Mouse (Mus musculus) adrenal gland, adult 18-20 months (tissue): ENCODE measurements around the gene A930017K11Rik. TPM values are rescaled to one million over a fixed set of nuclear protein-coding genes. Genes with fewer than 3 reads are reported as not detected.

Experiments
- DNase-seq, 2 experiments: peaks; one replicate each; pipeline ENCODE4 v3.0.0; 2021 to 2022; ENCODE audit warnings: low spot score in 2 of 2
- total RNA-seq, 2 experiments: library from RNA; stranded (reverse); gene quantifications; 1 replicate in 1 of 2; 2 replicates in 1 of 2; pipeline ENCODE4 v1.2.3; 2021

A930017K11Rik gene
- total RNA-seq, 2 experiments from 2014 or later = not detected

DNA sequence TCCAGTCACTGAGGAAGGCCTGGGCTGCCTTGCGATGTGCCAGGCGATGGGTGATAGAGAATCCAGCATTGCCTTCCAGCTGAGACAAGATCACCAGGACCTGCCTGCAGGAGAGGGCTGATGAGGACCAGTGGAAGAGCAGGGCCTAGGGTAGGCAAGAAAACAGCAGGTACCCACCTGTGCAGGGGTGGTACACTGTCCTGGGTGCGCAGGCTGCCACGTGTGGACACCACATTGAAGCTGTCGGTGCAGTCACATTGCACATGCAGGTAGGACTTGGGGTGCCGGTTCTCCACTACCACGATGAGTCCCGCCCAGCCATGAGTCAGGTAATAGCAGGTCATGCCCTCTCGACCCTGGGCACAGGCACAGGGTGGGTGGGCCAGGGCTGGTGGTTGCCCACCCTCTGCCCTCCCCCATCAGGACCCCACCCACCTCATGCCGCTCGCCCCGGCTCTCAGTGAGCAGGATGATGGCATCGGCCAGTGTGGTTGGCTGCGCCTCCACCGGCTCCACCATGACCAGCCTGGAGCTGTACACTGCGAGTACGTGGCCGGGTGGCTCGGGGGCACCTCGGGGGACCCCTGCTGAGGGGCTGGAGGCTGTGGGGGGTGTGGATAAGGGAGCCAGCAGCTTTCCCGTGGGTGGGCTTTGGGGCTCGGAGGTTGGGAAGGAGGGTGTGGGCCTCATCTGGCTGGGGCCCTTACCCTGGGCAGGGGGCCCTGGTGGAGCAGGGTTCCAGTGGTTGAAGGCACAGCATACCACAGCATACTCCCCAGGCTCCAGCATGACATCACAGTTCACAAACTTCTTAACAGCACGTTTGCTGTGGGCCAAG, 7.5 kb upstream of the A930017K11Rik start:
- DNase-seq = no peak

DNA sequence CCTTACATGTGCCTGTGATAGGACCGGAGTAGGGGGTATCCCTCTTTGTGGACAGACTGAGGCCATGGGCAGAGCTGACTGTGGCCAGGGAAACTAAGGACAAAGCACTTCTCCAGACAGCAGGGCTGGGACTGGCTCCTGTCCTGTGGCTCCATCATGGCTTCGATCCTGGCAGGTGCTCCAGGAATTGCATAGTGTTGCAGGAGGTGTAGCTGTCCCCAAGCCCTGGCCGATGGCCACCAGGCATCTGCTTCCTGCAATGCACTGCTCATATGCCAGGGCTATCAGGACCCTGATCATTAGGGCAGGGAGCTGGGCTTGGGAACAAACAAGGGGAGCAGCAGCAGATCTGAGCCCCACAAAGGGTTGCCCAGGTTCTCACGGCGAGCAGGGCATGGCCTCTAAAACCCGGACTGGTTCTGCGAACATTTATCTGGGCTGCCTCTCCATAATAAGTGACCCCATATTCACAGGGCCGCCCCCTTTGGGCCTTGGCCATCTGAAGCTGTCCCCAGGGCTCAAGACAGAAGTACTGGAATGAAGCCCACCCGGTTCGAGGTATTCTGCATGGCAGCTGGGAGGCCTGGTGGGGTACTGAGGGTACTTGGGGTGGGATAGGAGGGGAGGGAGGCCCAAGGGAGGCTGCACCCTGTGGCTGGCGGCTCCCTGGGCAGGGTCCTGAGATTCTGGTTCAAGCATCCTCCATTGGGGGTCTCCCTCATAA, 6.6 kb upstream of the A930017K11Rik start:
- DNase-seq = no peak

DNA sequence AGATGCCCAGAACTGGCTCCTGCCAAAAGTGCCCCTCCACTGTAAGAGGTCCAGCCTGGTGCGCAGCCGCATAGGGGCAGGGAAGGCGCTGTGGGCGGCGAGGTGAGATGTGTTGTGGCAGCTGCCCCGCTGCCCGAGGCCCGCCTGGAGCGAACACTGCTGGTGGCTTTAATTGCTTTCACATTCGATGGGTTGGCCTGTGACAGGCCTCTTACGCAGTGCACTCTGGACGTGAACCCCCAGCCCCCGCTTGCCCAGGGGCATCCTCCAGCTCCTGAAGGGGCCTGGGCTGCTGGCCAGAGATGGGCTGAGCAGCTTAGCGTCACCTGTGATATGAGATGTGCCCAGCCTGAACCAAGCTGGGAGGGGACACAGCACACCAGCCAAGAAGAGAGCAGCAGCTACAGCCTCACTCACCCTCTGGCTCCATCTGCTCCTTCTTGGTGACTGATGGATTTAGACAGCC, 5.3 kb upstream of the A930017K11Rik start:
- no peak for DNase-seq

DNA sequence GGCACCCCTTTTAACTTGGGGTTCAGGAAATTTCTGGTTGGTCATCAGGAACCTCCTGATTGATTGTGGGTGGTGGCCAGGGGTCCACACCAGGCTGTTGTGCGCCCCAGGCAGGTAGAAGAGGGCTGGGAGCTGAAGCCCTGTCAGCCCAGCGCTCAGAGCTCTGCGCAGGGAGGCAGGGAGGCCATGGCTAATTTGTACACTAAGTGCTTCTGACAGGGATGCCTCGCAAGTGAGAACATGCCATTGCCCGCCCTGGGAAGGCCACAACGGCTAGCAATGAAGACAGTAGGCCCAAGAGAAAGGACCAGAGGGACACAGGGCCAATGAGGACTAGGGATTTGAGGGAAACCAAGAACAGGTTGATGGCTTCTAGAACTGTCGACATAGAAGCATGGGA, 4.3 kb upstream of the A930017K11Rik start:
- DNase-seq = no peak

DNA sequence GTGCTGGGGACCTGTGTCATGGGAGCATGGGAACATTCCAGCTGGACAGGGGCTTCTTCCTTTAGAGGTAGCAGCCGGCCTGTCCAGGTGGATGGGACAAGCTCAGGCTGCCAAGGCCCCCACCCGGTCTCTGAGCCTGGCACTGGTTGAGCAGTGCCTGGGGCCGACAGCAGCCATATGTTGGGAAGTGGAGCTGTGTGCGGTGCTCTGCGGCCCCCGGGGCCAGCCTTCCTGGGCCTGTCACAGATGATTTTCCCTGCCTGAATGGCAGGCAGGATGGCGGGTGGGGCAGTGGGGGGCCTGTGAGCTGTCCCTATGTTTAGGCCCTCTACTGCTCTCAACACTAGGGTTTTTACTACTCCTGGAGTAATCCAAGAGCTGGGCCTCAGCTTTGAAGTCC, 3.8 kb upstream of the A930017K11Rik start:
- no peak for DNase-seq

DNA sequence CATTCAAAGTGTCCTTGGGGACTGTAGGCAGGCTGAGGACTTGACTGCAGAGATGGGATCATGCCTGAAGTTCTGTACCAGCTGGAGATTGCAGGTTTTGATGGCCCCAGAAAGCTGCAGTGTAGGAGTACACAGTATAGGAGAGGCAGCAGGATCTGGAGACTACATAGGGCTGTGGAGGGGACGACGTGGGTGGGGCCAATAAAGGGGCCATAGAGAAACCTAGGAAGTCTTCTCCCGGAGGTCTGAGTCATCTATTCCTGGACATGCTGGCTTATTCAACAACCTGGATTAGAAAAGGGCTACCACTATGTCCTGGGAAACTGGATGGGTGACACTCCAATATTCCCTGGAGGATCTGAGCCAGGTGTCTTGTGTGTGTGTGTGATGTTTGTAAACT, 3.4 kb upstream of the A930017K11Rik start:
- no peak for DNase-seq

DNA sequence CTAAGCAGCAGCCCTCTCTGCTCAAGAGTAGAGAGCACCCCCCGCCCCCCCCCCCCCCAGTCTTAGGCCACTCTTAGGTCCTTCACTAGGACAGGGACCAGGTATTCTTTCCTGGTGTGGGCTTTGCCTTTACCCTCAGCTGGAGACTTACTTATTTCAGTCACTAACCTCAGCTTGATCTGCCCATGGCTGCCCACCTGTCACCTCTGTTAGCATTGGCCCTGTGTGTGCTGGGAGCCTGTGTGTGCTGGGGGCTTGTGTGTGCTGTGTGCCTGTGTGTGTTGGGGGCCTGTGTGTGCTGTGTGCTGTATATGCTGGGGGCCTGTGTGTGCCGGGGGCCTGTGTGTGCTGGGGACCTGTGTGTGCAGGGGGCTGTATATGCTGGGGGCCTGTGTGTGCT, 2.3 kb upstream of the A930017K11Rik start:
- DNase-seq = no peak

DNA sequence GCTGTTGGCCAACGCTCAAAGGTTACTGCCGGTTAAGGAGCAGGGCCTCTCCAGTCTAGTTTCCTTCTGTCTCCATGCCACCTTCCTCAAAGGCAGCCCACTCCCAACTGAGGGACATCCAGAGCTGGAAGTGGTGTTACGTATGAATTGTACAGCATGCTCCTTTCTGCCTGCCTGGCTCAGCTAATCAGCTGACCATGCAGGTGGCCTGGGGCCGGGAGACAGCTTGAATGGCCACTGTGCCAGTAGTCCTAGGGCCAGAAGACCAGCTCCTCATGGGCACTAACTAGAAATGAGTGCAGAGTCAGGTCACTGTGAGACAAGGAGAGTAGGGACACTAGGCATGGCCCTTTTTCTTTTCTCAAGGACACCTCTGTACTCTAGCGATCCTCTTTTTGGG, 796 bp upstream of the A930017K11Rik start:
- DNase-seq = no peak

DNA sequence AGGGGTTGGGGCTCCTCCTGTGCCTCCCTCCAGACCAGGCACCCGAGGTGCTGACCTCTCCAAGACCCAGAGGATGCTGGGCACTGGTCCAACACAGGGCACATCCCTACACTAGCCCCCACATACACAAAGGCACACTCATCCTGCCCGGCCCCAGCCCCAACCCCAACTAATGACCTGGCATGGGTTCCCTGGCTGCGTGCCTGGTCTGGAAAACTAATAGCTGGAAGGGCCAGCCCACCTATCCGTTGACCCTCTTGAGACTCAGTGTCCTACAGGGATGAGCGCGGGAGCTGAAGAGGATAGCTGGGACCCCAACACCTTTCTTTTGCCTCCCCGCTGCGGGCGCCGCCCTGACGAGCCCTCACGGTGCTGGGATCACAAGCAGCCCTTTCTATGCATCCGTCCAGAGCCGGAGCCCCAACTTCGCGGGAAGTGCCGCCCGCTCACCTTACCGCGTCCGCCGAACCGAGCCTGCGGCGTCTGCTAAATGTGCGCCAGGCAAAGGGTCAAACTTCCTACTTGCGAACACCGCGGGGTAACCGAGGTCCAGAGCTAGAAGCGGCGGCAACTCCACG, 1.1 kb downstream of the A930017K11Rik start:
- no peak for DNase-seq

DNA sequence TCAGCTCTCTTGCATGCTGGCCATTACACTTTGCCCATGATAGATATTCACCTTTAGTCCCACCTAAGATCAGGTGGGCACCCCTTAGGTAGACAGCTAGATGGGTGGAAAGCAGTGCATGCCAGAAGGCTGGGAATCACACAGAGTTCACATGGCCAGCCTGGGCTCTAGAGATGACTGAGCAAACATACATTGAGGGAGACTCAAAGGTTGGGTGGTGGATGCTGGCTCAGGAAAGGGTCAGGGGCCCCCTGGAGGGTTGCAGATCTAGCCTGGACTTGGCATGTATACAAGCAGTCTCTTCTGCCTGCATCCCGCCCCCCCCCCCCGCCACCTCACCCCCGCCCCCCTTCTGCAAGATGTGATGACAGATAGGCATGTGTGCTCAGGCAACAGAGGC, 1.7 kb downstream of the A930017K11Rik start:
- no peak for DNase-seq

DNA sequence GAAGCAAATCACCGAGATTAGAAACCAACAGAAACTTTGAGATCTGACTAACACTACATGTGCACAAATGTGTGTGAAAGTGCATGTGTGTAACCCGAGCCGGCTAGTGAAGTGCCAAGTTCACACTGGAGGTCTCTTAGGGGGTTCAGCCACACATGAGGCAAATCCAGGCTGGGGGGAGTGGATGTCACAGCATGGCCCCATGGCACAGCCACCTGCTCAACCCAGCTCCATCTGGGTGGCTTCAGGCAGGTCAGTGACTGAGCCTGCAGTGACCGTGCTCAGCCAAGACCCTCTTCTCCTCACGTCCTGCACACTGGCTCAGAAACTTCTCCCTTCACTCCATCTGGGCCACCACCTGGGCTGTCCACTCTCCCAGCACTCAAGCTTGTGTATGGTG, 2.4 kb downstream of the A930017K11Rik start:
- DNase-seq = no peak

DNA sequence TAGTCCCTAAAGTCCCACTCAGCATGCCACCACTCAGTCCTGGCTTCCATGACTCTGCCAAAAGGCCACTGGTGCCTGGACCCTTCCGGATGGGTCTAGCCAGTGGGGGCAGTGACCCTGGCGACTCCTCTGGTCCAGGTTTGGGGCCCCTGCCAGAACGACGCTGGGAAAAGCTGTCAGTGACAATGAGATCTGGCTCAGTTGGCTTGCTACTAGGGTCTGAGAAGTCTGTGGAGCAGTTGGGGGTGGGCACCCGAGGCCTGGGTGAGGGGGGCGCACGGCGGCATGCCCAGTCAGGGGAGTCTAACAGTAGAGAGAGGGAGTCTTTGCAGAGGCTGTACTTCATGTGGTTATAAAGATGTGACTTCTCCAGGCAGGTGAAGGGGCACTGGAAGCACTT, 4.3 kb downstream of the A930017K11Rik start:
- no peak for DNase-seq

DNA sequence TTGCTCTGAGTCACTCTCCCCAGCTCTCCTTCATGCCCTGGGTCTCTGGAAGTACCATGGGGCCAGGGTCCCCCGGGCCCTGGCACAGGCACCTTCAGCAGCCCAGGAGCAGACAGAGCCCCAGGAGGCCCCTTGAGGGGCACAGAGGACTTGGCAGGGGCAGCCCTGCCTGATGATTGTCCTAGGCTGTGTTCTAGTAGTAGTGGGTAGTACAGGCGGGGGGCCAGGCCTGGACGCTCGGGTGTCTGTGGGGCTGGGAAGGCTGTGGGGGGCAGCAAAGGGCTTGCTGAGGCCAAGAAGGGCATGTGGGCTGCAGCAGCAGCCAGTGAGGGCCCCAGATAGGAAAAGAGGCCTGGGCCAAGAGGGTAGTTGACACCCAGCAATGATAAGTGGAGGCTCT, 4.8 kb downstream of the A930017K11Rik start:
- DNase-seq = no peak

DNA sequence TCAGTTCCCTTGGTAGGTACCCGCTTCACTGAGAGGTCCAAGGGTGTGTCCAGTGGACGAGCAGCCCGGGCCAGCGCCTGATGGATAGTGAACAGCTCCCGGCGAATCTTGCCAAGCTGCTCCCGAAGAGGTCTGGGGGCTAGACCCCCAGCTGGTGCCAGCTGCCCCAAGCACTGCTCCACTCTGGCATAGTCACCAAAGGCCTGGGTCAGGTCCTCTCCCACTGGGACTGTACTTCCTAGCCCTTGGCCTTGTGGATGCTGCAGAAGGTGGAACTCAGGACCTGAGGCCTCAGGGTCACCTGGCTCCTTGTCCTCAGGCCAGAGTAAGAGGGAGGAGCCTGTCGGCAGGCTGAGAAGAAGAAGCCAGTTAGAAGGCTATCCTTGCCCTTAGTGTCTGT, 5.5 kb downstream of the A930017K11Rik start:
- no peak for DNase-seq

DNA sequence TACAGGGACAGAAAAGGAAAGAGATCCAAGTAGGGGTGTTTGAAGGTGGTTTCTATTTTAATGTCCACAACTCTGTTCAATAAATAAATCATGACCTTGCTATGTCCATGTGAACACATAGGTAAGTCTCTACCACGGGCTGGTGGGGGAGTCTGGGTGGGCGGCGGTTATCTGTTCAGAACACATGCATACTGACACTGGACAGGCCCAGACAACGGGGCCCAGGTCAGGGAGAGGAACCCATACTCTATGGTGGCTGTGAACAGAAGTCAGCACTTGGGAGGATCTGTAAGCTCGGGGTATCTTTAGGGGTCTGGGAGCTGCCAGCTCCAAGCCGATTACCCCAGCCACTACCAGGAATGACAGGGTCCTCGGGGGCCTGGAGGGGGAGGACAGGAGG, 6.0 kb downstream of the A930017K11Rik start:
- DNase-seq = no peak

DNA sequence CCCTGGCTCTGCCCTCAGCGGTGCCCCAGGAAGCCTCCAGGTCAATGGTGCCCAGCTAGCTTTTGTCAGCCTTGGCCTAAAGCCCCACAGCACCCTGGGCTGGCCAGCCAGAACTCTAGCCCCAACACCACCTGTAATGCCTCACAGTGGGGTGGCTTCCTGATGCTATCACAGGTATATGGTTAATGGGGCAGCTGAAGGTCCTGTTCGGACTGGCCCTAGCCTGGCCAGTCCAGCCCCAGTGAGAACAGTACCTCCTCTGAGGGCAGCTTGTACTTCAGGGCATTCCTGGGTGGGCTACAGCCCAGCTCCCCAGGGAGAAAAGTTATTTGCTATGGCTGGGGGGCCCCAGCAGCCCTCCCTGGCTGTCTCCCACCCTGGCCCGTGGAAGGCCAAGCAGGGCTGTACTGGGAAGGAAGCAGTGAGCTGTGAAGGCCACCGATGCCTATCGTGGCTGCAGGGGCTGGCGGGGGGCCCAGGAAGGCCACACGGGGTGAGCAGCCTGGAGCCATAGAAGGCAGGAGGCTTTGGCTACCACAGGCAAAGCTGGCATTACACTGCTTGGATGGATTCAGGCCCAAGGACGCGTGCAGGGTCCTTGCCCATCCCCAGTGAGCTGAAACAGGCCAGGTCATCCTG, 6.7 kb downstream of the A930017K11Rik start:
- DNase-seq = no peak

DNA sequence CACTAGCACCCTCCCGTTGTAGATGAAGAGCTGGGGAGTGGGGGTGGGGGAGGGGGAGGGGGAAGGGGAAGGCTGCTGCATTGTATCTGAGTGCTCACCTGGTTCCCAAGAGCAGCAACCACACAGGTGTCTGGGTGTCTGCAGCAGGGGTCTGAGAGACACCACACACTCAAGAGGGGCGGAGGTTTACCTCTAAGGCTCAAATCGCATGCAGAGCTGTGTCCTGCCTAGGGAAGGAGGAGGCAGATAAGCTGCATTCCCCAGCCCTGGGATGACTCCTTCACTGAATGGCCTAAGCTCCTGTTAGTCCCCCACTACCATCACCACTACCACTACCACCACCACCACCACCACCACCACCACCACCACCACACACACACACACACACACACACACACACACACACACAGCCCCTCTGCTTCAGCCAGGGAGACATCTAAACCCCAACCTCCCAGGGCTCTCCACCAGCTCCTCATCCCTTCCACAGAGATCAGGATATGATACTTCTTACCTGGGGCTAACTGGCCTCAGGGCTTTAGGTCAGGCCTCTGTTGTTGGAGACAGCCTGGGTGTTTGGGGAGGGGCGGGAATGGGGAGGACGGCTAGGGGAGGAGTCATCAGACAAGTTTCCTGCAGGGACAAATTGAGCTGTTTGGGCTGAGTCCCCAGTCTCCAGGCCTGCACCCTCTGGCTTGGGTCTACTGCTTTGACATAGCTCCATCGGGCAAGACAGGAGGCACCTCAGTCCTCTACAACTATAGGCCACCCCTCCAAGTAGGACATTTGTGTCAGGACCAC, 7.8 kb downstream of the A930017K11Rik start, which contains the start of the genes Pigq and Nhlrc4:
Gene Pigq, minus strand, starts transcription at position 571 of the 798 bp plus-strand sequence.
Gene Nhlrc4, minus strand, starts transcription at position 596 of the 798 bp plus-strand sequence.
- no peak for DNase-seq

DNA sequence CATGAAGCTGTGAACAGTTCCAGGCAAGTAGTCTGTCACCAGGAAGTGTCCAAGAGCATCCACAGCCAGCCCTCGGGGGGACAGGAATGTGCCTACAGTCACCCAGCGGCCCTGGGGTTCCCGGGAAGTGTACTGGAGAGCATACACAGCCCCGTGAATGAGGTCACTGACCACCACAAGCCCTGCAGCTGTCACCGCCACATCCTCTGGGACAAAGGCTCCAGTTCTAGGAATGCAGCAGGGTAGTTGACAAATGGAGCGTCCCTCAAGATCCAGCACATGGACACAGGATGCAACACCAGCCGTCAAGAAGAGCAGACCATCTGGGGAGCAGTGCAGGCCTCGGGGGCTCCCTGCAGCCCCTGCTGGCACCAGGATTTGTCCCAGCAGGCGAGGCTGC, 8.6 kb downstream of the A930017K11Rik start:
- no peak for DNase-seq

DNA sequence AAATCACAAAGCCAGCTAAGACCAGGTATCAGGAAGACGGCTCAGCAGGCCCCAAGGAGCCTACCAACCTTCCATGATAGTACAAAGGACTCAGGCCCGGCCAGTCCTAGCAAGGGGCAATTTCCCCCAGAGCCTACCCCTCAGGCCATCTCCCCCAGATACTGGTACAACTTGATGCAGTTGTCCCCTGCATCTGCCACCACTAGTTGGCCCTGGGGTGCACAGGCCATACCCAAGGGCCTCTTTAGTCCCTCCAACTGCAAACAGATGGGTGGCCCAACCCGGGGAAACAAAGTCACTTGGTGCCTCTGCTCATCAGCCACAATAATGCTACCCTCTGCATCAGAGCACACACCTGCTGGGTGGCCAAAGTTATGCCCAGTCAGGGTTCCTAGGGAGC, 9.1 kb downstream of the A930017K11Rik start:
- no peak for DNase-seq

DNA sequence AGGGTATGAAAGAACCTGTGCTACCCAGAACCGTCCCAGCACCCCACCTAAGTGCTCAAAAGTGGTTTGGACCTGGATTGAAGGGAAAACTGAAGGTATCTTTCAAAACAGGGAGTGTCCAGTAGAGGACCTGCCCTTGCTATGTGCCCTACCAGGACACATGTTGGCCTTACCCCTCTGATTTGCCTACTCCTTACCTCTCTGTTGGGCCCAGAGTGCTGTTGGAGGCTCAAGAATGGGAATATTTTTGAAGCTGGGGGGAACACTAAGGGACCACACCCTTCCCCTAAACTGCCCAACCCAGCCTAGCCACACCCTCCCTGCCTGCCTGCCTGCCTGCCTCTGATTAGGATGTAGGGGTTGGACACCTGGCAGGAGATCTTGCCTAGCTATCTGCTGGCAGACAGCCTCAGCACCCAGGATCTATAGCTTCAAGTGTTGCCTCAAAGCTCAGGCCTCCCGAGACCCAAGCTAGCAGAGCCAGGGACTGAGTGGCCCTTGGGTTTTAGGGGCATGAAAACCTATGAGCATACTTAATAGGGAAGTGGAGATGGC, 9.7 kb downstream of the A930017K11Rik start:
- DNase-seq = no peak
